Mouse (Mus musculus): Measurements from ENCODE around the gene Gnl1. TPM values are rescaled to one million over a fixed set of nuclear protein-coding genes. Genes with fewer than 3 reads are reported as not detected.
"Not testable (repeated sequence)": the region's sequence is repeated elsewhere in the genome, so short reads cannot be mapped to it uniquely, and the experiment has no call there.

The Gnl1 gene
- polyA plus RNA-seq, 1 experiment: 28.1 TPM

- Histone ChIP-seq H3K4me3 (ENCODE audit: insufficient read depth, low read length) (no peak overlapping the region), H3K4me1 (ENCODE audit: control insufficient read depth, insufficient read depth, low read length) (peaks cover 25% of the 10 kb centered on the region), H3K27ac (ENCODE audit: insufficient read depth, low read depth, low read length) (no peak overlapping the region)
- no peak for TF ChIP-seq CTCF (IDR thresholded peaks at IDR 0.05; ENCODE audit: low read depth, low read length)
- TF ChIP-seq POLR2A (IDR thresholded peaks at IDR 0.05; ENCODE audit: borderline replicate concordance, low read depth, low read length): no peak
These were observed 22.3 kb downstream of the Gnl1 start for GRCm38 (mm10) chr17:36001966-36002365.

GRCm38 (mm10) chr17:36003331-36003730 lies 23.7 kb downstream of the Gnl1 start:
- H3K4me1 ChIP-seq (ENCODE audit: control insufficient read depth, insufficient read depth, low read length): peaks cover 25% of the 10 kb centered on the region
- H3K27ac ChIP-seq (ENCODE audit: insufficient read depth, low read depth, low read length): no peak overlapping the region
- no peak for TF ChIP-seq CTCF (IDR thresholded peaks at IDR 0.05; ENCODE audit: low read depth, low read length)
- TF ChIP-seq POLR2A (IDR thresholded peaks at IDR 0.05; ENCODE audit: borderline replicate concordance, low read depth, low read length): no peak
- H3K4me3 ChIP-seq (ENCODE audit: insufficient read depth, low read length): no peak overlapping the region

- peaks cover 21% of the 10 kb centered on the region for H3K4me1 ChIP-seq (ENCODE audit: control insufficient read depth, insufficient read depth, low read length)
- not testable (repeated sequence) for H3K27ac ChIP-seq (ENCODE audit: insufficient read depth, low read depth, low read length)
These were observed 24.8 kb downstream of the Gnl1 start for GRCm38 (mm10) chr17:36004409-36004808.

GRCm38 (mm10) chr17:36014977-36015376 lies 35.3 kb downstream of the Gnl1 start:
- no peak overlapping the region for H3K27ac ChIP-seq (ENCODE audit: insufficient read depth, low read depth, low read length)
- no peak overlapping the region for H3K4me3 ChIP-seq (ENCODE audit: insufficient read depth, low read length)

More at GRCm38 (mm10) chr17:36004409-36004808, 24.8 kb downstream of the Gnl1 start:
- not testable (repeated sequence) for H3K4me3 ChIP-seq (ENCODE audit: insufficient read depth, low read length)

GRCm38 (mm10) chr17:36017046-36017445 lies 37.4 kb downstream of the Gnl1 start:
- Histone ChIP-seq H3K4me3 (ENCODE audit: insufficient read depth, low read length) (no peak overlapping the region), H3K27ac (ENCODE audit: insufficient read depth, low read depth, low read length) (no peak overlapping the region), H3K4me1 (ENCODE audit: control insufficient read depth, insufficient read depth, low read length) (peaks cover 8% of the 10 kb centered on the region)
- TF ChIP-seq POLR2A (IDR thresholded peaks at IDR 0.05; ENCODE audit: borderline replicate concordance, low read depth, low read length): no peak
- TF ChIP-seq CTCF (IDR thresholded peaks at IDR 0.05; ENCODE audit: low read depth, low read length): no peak

More at GRCm38 (mm10) chr17:36014977-36015376, 35.3 kb downstream of the Gnl1 start:
- TF ChIP-seq CTCF (IDR thresholded peaks at IDR 0.05; ENCODE audit: low read depth, low read length) (no peak), POLR2A (IDR thresholded peaks at IDR 0.05; ENCODE audit: borderline replicate concordance, low read depth, low read length) (no peak)
- peaks cover under 1% of the 10 kb centered on the region for H3K4me1 ChIP-seq (ENCODE audit: control insufficient read depth, insufficient read depth, low read length)

- Histone ChIP-seq H3K4me3 (ENCODE audit: insufficient read depth, low read length) (no peak overlapping the region), H3K27ac (ENCODE audit: insufficient read depth, low read depth, low read length) (no peak overlapping the region), H3K4me1 (ENCODE audit: control insufficient read depth, insufficient read depth, low read length) (peaks cover 23% of the 10 kb centered on the region)
- no peak for TF ChIP-seq CTCF (IDR thresholded peaks at IDR 0.05; ENCODE audit: low read depth, low read length)
- no peak for TF ChIP-seq POLR2A (IDR thresholded peaks at IDR 0.05; ENCODE audit: borderline replicate concordance, low read depth, low read length)
These were observed 39.3 kb downstream of the Gnl1 start for GRCm38 (mm10) chr17:36018979-36019378.

- H3K4me1 ChIP-seq (ENCODE audit: control insufficient read depth, insufficient read depth, low read length): peaks cover 27% of the 10 kb centered on the region
- H3K4me3 ChIP-seq (ENCODE audit: insufficient read depth, low read length): no peak overlapping the region
- TF ChIP-seq POLR2A (IDR thresholded peaks at IDR 0.05; ENCODE audit: borderline replicate concordance, low read depth, low read length): no peak
- TF ChIP-seq CTCF (IDR thresholded peaks at IDR 0.05; ENCODE audit: low read depth, low read length): no peak
These were observed 39.9 kb downstream of the Gnl1 start for GRCm38 (mm10) chr17:36019519-36019918.

GRCm38 (mm10) chr17:36020191-36021073 lies 40.8 kb downstream of the Gnl1 start, which contains the start of gene H2-T24:
H2-T24 (minus strand) TSS chr17:36020560.
- Histone ChIP-seq H3K4me3 (ENCODE audit: insufficient read depth, low read length) (peak within 1 kb of the TSS; percentile 26), H3K4me1 (ENCODE audit: control insufficient read depth, insufficient read depth, low read length) (peaks cover 35% of the 10 kb centered on the region)
- no peak for TF ChIP-seq POLR2A (IDR thresholded peaks at IDR 0.05; ENCODE audit: borderline replicate concordance, low read depth, low read length)
- TF ChIP-seq CTCF (IDR thresholded peaks at IDR 0.05; ENCODE audit: low read depth, low read length): peak; percentile 38

More at GRCm38 (mm10) chr17:36019519-36019918, 39.9 kb downstream of the Gnl1 start:
- H3K27ac ChIP-seq (ENCODE audit: insufficient read depth, low read depth, low read length): no peak overlapping the region

GRCm38 (mm10) chr17:36021309-36021708 lies 41.7 kb downstream of the Gnl1 start:
- H3K4me3 ChIP-seq (ENCODE audit: insufficient read depth, low read length): no peak overlapping the region
- TF ChIP-seq POLR2A (IDR thresholded peaks at IDR 0.05; ENCODE audit: borderline replicate concordance, low read depth, low read length) (no peak), CTCF (IDR thresholded peaks at IDR 0.05; ENCODE audit: low read depth, low read length) (no peak)
- peaks cover 35% of the 10 kb centered on the region for H3K4me1 ChIP-seq (ENCODE audit: control insufficient read depth, insufficient read depth, low read length)
- peak overlapping the region; percentile 58 for H3K27ac ChIP-seq (ENCODE audit: insufficient read depth, low read depth, low read length)

More at GRCm38 (mm10) chr17:36020191-36021073, 40.8 kb downstream of the Gnl1 start, which contains the start of gene H2-T24:
- peak within 1 kb of the TSS; percentile 76 for H3K27ac ChIP-seq (ENCODE audit: insufficient read depth, low read depth, low read length)

GRCm38 (mm10) chr17:36022098-36022497 lies 42.4 kb downstream of the Gnl1 start:
- Histone ChIP-seq H3K4me3 (ENCODE audit: insufficient read depth, low read length) (no peak overlapping the region), H3K4me1 (ENCODE audit: control insufficient read depth, insufficient read depth, low read length) (peaks cover 35% of the 10 kb centered on the region), H3K27ac (ENCODE audit: insufficient read depth, low read depth, low read length) (no peak overlapping the region)
- TF ChIP-seq CTCF (IDR thresholded peaks at IDR 0.05; ENCODE audit: low read depth, low read length): no peak
- TF ChIP-seq POLR2A (IDR thresholded peaks at IDR 0.05; ENCODE audit: borderline replicate concordance, low read depth, low read length): no peak
